Mouse (Mus musculus) monocyte, adult 2 months (primary cell): Measurements from ENCODE around the gene Tango6.

Experiments used
- DNase-seq, 2 experiments: peaks; one replicate each; pipeline ENCODE4 v3.0.0; 2022; ENCODE audit warnings: low spot score in 2 of 2, low read depth in 1 of 2

The Tango6 gene

DNA sequence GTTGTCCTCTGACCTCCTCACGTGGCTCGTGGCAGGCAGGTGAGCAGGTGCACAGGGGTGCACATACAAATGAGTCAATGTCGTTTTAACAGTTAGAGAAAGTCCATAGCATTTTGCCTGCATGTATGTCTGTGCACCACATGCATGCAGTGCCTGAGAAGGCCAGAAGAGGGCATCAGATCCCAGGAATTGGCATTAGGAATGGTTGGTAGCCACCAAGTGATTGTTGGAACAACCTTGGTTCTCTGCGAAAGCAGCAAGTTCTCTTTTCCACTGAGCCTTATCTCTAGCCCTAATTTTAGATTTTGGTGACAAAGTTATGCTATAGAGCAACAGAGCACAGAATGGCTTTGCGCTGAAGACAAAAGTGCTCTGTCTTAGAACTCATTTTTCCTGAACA lies 16.7 kb downstream of the Tango6 start:
- peak; percentile 34 to 47 for DNase-seq

DNA sequence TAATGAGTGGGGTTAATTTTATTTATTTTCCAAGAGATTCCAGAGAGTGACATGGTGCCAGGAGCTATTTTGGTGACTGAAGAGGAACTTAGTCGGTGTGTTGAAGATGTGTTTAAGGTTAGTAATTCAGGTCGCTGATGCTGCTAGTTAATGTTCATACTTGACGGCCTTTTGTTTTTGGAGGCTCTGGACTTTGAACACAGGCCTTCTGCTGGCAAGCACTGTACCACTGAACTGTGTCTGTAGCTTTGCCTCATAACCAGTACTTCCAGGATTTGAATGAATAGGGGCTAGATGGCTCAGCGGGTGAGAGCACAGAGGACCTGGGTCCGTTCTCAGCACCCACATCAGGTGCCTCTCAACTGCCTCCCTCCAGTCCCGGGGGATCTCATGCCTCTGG lies 17.3 kb downstream of the Tango6 start:
- no peak for DNase-seq

DNA sequence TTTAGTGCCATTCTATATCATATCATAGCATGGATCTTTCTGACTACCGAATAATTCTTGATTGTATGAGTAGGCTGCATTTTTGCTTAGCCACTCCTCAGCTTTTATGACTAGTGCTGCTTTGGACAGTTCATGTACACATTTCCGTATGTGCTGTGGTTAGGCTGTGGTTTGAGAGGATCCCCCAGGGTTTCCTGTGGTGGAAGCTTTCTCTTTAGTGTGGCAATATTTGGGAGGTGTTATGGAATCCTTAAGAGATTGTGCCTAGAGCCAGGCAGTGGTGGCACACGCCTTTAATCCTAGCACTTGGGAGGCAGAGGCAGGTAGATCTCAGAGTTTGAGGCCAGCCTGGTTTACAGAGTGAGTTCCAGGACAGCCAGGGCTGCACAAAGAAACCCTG lies 18.5 kb downstream of the Tango6 start:
- peak in 1 of 2 experiments; percentile 41 for DNase-seq

DNA sequence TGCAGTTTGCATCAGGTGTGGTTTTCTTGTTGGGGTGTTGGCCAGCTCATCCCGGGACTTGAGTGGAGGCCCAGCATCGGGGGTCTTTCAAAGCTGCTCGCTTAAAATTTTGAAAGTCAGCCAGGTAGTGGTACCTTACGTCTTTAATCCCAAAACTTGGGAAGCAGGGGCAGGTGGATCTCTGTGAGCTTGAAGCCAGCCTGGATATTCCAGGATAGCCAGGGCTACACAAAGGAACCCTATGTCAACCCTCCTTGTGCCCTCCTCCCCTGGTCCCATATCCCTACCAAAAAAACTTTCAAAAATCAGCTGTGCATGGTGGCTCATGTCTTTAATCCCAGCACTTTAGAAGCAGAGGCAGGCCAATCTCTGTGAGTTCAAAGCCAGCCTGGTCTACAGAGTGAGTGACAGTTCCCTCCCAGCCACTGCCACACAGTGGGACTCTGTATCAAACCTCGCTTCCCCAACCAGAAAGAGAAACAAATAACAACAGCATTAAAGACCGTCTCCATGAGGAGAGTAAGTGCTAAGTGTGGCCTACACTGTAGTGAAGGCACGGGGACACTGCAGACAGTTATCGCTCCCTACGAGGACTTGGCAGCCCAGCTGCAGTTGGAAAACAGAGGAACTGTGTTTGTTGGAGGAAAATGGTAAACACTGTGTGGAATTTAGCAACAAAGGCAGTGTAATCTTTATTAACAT lies 21.5 kb downstream of the Tango6 start:
- no peak for DNase-seq

DNA sequence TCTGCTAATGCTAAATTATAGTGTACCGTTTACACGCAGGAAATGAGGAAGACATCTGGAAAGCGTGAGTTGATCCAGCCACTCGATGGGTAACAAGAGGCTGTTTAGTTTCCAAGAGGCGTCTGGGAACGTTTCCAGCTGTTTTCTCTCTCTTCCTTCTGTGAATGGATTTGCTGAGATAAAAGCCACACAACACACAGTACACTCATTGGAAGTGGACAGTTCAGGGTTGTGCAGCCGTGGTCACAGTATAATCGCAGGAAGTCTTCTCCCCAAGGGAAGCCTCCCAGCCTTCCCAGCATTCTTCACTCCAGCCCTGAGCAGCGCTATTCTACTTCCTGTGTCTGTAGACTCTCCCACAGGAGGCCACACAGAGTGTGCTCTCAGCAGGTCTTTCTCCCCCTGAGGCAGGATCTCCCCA lies 22.0 kb downstream of the Tango6 start:
- no peak for DNase-seq

DNA sequence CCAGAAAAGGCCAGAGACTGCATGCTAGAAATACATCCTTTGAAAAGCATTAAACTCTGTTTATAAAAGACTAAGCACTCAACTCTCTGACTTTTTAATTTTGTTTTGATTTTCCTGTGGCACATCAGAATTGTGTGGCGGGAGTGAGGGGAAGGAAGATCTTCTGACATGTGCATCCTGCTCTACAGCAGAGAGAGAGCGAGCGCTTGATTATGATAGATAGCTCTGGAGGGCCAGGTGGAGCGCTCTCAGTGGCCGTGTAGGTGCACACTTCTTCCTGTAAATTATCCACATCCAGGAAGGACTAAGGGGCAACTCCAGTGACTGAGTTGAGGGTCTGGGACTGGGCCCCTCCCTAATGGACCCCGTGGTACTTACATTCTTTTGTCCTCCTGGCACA lies 23.3 kb downstream of the Tango6 start:
- no peak for DNase-seq

DNA sequence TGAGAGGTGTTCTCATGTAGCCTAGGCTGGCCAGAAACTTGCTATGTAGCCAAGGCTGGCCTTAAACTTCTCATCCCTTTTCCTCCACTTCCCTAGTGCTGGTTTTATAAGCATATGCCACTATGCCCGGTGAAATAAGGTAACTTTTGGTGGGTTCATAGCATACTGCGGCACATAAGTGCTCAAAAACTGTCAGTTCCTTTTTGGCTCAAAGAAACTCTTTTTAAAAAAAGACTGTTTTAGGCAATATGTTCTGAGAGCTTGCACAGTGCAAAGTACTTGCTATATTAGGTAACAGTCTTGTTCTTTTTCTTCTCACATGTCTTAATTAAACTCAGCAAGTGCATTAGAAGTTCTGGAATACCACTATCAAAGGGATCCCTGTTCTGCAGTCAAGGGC lies 27.1 kb downstream of the Tango6 start:
- no peak for DNase-seq

DNA sequence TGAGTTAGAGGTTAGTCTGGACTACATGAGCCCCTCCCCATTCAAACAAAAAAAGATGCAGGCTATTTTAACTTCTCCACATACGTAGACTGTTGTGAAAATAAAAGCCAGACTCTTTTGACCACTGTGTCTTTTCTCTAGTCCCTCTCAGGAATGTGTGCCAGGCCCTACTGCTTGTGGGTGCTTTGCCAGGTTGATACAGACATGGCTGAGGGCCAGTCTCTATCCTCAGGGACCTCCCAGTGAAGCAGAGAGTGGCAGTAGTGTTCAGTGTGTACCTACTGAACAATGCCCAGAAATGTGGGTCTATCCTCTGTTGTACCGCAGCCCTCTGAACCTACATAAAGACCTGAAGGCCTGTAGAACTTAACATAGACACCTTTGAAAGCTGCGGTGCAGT lies 29.6 kb downstream of the Tango6 start:
- no peak for DNase-seq

DNA sequence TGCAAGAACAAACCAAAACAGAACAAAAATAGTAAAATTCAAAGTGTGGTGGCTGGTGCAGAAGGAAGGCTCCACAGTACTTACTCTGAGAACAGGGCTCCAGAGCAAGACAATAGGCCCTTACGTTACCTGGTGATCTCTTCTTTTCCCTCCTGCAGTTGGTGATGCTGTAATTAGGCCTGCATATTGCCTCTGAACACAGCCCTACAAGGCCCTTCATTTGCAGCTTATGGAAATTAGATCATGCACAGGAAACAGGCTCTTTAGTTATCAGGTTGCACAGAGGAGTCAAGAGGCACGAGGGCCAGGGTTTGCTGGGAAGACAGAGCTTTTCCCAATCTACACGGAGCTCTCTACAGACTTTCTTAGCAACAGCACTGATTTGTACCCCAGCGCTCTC lies 31.4 kb downstream of the Tango6 start:
- DNase-seq: no peak

DNA sequence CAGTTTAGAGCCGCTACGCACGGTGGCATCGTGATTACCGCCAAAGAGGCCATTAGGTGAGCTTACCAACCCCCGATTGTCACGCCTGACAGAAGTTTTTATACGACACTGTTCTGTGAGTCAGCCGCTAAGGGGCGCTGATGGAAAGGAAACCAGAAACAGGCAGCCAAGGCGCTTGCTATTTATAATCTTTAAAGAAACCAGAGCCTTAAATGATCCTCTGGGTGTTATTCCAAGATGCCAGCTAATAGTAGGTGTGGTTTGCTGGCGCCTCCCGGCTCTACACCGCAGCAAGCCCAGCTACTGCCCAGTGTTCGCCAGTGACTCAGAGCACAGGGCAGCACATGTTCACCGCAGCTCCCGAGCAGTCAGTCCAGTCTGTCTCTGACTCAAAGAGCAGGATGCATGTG lies 35.2 kb downstream of the Tango6 start:
- no peak for DNase-seq

DNA sequence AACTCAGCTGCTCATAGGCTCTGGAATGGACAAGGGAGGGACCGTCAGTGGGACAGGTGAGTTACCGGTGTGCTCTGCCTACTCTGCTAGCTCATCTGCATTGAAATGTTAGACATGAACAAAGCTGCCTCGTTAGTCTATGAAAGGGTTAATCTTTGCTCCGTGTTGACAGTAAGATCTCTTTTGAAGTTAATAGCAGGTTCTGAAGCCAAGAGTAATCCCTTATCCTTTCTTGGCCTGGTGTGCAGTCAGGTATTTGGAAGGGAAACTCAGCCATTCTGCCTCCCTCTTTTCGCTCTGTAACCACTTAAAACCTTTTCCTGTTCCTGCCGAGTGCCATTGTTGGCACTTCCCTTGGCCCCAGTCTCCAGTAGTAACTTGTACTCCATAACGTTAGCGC lies 38.1 kb downstream of the Tango6 start:
- no peak for DNase-seq

DNA sequence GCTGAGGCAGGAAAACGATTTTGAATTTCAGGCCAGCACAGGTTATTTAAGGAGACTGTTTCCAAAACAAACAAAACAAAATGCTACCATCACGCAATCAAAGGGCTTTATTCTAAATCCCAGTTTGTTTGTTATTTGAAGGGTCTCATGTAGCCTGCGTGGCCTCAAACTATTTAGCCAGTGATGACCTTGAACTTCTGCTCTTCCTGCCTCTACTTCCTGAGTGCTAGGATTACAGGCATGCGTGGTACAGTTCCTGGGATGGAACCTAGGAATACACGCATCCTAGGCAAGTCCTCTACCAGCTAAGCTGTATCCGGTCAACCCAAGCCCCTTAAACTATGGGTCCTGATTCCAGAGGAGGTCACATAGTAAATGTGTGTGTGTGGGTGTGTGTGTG lies 39.6 kb downstream of the Tango6 start:
- no peak for DNase-seq

DNA sequence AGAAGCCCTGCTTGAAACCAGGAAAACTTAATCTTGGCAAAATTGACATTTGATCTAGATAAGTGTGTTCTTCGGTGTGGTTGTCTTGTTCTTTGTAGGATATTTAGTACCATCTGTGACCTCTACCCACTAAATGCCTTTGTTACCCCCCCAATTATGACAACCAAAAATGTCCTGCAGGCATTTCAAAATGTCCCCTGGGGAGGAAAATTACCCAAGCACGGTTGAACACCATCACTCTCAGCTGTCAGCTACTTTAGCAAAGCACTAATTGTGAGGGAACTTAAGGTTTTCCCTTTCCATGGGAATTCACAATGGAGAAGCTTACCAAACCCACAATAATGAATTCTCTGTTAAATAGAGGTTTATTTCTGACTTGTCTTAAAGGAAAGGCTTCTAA lies 41.1 kb downstream of the Tango6 start:
- no peak for DNase-seq

DNA sequence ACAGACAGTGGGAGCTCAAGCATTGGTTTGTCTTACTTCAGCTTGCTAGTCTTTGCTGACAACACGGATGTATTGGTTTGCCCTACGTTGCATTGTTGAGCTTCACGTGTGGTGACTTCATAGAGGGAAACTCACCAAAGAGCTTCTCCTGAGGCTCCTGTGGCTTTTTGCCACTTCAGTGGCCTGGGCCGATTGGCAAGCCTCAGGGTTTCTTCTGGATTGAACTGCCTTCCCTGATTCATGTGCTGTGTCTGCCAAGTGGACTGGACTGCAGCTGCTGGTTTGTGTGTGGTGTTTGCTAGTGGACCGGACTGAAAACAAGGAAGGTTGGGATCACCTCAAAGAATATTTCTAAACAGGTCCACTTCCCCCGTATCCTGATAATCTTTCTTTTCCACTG lies 43.7 kb downstream of the Tango6 start:
- DNase-seq: no peak

DNA sequence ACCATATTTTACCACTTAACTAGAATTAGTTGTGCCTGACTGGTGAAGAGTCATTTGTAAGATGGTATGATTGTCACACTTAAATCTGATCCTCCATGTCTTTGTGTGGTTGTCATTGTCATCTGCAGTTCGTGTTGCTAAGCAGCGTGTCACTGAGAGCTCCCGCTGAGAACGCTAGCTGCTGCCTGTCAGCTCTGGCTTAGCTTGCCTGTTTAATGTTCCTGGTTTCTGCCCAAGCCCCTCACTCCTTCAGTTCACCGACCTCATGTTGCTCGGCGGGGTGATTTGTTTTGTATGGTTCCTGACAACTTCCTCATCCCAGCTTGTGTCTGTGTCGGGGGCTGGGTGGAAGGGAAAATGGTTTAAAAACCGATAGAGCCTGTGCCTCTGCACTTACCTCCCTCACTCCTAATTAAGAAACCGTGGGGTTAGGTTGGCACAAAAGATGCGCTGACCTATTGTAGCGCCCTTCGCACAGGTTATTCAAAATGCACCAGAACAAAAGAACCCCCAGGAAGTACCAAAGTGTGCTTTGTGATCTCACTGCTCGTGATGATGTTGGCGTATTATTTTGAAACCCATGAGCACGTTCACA lies 44.5 kb downstream of the Tango6 start:
- no peak for DNase-seq

DNA sequence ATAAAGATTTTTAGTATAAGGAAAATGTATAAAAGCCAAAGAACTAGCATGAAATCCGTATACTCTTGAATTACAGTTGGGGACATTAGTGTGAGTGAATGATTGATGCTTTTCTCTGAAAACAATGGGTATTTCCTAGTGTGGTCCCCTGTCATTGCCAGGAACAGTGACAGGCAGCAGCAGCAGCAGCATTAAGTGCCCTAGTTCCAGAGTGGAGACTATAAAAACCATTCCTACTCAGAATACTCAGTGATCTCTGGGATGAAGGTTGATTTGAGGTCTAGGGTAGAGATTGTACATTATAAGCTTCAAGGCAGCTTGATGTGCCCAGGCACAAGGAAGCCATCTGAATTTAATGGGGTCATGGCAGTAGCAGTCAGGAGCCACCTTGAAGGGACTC lies 45.0 kb downstream of the Tango6 start:
- DNase-seq: no peak

DNA sequence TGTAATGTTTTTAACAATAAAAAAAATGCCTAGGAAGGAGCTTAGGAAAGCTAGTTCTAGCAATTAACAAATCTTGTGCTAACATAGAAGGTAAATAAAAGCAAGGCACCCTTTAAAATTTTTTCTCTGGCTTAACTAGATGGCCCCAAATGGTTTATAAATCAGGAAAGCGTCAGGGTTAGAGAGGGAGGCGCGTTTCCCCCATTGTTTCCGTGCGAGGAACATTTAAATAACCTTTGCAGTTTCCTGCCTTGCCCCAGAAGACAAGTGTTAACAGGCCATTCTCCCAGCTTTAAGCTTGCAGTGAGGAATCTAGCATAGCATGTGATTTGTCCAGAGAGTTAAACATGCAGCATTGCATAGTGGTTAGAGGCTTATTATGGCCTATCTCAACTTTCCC lies 50.1 kb downstream of the Tango6 start:
- no peak for DNase-seq

DNA sequence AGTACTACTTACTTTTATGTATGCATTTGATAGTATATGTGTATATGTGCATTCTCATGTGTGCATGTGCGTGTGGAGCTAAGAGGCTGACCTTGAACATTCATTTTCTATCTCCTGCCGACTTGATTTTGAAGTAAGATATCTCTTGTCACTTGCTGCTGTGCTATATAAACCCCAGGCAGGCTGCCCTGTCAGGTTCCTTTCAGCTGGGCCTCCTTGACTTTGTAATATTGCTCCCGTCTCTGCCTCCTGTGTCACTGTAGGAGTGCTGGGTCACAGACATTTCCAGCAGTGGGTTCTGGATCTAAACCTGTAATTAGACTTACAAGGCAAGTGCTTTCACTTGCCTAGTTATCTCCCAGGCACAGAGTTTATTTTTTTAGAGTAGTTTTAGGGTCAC lies 50.8 kb downstream of the Tango6 start:
- no peak for DNase-seq

DNA sequence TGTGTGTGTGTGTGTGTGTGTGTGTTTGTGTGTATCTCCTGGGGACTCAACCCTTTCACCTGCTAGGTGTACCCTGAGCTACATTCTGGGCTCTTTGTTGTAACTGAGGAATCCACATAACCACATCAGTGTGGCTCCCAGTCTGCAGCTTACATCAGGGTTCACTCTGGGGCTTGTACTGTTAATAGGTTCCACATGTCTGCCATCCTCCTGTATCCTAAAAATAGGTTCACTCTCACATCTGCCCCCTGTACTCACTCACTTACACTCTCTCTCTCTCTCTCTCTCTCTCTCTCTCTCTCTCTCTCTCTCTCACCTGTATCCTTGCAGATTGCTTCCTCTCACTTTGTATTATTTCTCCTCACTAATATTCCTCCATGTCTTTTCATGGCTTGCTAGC lies 51.4 kb downstream of the Tango6 start:
- no peak for DNase-seq

DNA sequence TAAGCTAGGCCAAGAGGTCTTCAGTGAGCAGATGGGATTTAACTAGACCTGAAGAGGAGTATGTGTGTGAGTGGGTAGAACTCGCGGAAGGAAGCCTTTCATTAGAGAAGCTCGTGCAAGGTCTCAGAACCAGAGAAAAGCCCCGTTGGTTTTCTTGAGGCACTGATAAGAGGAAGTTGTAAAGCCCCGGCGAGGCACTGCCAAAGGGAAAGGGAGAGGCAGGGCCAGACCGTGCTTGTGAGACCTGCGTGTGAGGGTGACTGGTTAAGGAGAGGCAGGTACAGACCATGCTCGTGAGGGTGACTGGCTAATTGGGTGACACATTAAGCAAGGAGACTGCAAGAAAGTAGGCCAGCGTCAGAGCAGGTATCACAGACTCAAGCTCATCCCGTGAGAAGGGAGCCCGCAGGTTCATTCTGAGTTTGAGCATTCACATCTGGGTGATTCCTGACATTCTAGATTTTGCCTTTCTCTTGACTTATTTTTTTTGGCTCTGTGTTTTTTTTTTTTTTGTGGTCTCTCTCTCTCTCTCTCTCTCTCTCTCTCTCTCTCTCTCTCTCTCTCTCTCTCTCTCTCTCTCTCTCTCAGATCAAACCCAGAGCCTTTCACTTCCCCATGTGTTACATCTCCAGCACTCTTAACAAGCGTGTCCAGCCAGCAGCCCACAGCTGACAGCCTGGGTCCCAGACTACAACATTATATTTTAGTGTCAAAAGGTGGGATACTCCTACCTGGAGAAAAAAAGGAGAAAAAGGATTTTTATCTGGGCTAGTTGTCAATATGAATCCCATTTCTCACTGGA lies 54.2 kb downstream of the Tango6 start:
- peak; percentile 18 to 41 for DNase-seq

DNA sequence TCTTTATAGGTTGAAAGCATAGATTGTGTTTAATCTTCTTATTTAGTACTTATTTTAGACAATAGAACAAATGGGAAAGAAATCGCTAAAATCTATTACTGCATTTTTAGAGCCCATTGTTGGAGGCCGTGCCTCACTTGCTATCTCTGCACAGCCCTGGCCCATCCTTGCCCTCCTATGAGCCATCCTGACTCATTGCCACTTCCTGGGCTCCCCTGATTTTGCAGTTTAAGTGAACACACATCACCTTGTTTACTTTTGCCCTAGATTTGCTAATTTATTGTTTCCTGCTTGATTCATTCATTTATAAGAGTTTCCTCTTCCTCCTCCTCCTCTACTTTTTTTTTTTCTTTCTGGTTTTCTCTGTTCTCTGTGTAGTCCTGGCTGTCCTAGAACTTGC lies 55.0 kb downstream of the Tango6 start:
- no peak for DNase-seq

DNA sequence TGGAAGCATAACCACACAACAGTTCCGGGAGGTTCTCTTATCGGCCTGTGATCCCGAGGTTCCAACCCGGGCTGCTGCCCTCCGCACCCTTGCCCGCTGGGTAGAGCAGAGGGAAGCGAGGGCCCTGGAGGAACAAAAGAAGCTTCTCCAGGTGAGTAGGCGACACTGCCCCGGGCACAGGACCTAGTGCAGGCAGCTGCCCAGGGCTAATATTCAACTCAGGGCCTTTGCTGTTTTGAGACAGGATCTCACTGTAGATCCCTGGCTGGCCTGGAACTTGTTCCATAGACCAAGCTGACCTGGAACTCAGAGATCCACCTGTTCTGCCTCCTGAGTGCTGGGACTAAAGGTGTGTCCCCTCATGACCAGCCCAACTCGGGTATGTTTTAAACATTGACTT lies 59.5 kb downstream of the Tango6 start:
- no peak for DNase-seq
